In the genomic region with DNA sequence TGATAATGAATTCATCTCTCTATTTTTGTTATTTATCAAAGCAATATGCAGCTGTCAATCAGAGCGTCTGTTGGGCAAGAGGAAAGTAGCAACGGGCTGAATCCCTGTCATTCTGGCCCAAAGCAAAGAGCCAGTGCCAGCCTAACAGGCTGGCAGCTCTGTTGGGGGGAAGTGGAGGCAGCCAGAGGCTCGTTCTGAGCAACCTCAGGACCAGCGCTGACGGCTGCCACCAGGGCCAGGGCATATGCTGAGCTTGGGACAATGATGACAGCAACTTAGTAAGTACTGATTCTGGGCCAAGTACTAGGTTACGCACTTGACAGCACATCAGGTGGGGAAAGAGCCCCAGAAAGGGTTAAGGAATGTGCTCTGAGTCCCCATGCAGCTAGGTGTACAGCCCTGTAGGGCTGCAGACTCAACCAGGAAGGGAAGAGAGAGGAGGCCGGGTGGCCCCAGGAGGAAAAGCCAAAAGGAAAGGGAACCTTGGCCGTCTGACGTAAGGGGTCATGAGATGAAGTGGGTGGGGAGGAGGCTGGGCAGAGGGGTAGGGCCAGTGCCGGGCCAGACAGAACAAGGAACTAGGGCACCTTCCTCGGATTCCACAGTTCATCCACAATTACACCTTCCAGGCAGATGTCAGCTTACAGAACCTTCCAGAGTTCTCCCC, we compare ENCODE assay signal across 10 mouse cellular contexts. TPM values are rescaled to one million over a fixed set of nuclear protein-coding genes. Genes with fewer than 3 reads are reported as not detected.
DNase-seq lines count a peak whose midpoint lies in the region; ATAC-seq lines count a peak whose summit lies in the region.
"Had no signal": no experiment of that assay in that cellular context is flagged by ENCODE, and none has a peak within 500 bp of the region (broad histone marks: within the 10 kb centered on the region; RNA-seq: fewer than 3 reads in every experiment).

No protein-coding gene starts in this region.

- H3K4me3 ChIP-seq in neural tube, embryonic 13.5 days: no peak overlapping the region
- H3K4me3 ChIP-seq: limb, embryonic 12.5 days had no signal

- no peak overlapping the region for H3K27ac ChIP-seq in neural tube, embryonic 13.5 days (replicated peaks)
- H3K27ac ChIP-seq: limb, embryonic 12.5 days had no signal

- 0 out of 2 replicates have a peak, but pooled peaks cover 3% of the 10 kb centered on the region for H3K36me3 ChIP-seq in neural tube, embryonic 13.5 days
- H3K36me3 ChIP-seq: limb, embryonic 12.5 days had no signal

- no peaks in the 10 kb centered on the region for H3K9me3 ChIP-seq in neural tube, embryonic 13.5 days
- H3K9me3 ChIP-seq: limb, embryonic 12.5 days had no signal

- DNase-seq in gastrocnemius, postnatal 10 days: peak; percentile 27
- DNase-seq in gastrocnemius, postnatal 4 days (ENCODE audit: low spot score in 2 of 2): no peak
- DNase-seq in neural tube, embryonic 10.5 days (ENCODE audit: extremely low spot score, low spot score): no peak
- peak; percentile 68 for DNase-seq in kidney, postnatal 14 days
- no peak for DNase-seq in urinary bladder, postnatal 10 days (ENCODE audit: low spot score)
- no peak for DNase-seq in adrenal gland, adult 8-10 months

- H3K4me2 ChIP-seq in neural tube, embryonic 13.5 days: 0 out of 2 replicates have a peak overlapping the region, but pooled peaks have one; percentile 92
- H3K4me2 ChIP-seq: limb, embryonic 12.5 days had no signal

- ATAC-seq in neural tube, embryonic 13.5 days (ENCODE audit: low read depth): no peak
- ATAC-seq in neutrophil, adult 5-6 weeks (ENCODE audit: extremely low read depth, insufficient number of reproducible peaks, low FRiP score, poor library complexity, severe bottlenecking): peak; percentile 55

- H3K27me3 ChIP-seq in neural tube, embryonic 13.5 days: no peaks in the 10 kb centered on the region

- WGBS in neural tube, embryonic 13.5 days: 78% methylated on average over 11 of the region's 11 CpGs

- peaks cover 90% of the 10 kb centered on the region for H3K4me1 ChIP-seq in neural tube, embryonic 13.5 days (replicated peaks)

- no peak overlapping the region for H3K9ac ChIP-seq in neural tube, embryonic 13.5 days
- H3K9ac ChIP-seq: limb, embryonic 12.5 days had no signal

RNA-seq across cellular contexts. Expression of a gene that starts 3.9 kb away (rescaled TPM):
- 10 to 100 TPM; 26.2 to 31.6 TPM for total RNA-seq in gastrocnemius, postnatal 10 days (2021)
- 10 to 100 TPM; 60.6 to 68.0 TPM for total RNA-seq in gastrocnemius, postnatal 4 days (2021)
- polyA plus RNA-seq in neural tube, embryonic 13.5 days (2015; fragmentation: Nextera tagmentation; extraction: Ambion mirVana): 65.7 and 67.1 TPM in 2 replicates
- total RNA-seq in neutrophil, adult 5-6 weeks (2017): 84.2 and 88.8 TPM in 2 replicates
- 10 to 100 TPM; 32.2 to 38.0 (median 35.7) TPM for total RNA-seq in adrenal gland, adult 8-10 months (2022)

RNA-seq across cellular contexts. Expression of a gene that starts 24.6 kb away (rescaled TPM):
- total RNA-seq in gastrocnemius, postnatal 10 days (2021): not detected
- total RNA-seq in gastrocnemius, postnatal 4 days (2021): not detected
- not detected in 2 replicates for polyA plus RNA-seq in neural tube, embryonic 13.5 days (2015; fragmentation: Nextera tagmentation; extraction: Ambion mirVana)
- not detected in 2 replicates for total RNA-seq in neutrophil, adult 5-6 weeks (2017)
- total RNA-seq in adrenal gland, adult 8-10 months (2022): not detected
- polyA plus RNA-seq: embryonic facial prominence, embryonic 11.5 days; limb, embryonic 12.5 days had no signal

RNA-seq across cellular contexts. Expression of a gene that starts 44.8 kb away (rescaled TPM):
- not detected for total RNA-seq in gastrocnemius, postnatal 10 days (2021)
- not detected for total RNA-seq in gastrocnemius, postnatal 4 days (2021)
- not detected in 2 replicates for polyA plus RNA-seq in neural tube, embryonic 13.5 days (2015; fragmentation: Nextera tagmentation; extraction: Ambion mirVana)
- total RNA-seq in neutrophil, adult 5-6 weeks (2017): not detected in 2 replicates
- total RNA-seq in adrenal gland, adult 8-10 months (2022): not detected
- polyA plus RNA-seq: embryonic facial prominence, embryonic 11.5 days; limb, embryonic 12.5 days had no signal

Comparison
In these comparisons a context has a peak if more than half of its experiments do, and no peak if none do; other contexts are left out.
1. DNase-seq: peak in gastrocnemius, postnatal 10 days (single experiment) and kidney, postnatal 14 days (single experiment); none in gastrocnemius, postnatal 4 days (0 of 2), neural tube, embryonic 10.5 days (single experiment), urinary bladder, postnatal 10 days (single experiment) and adrenal gland, adult 8-10 months (single experiment).